Mouse (Mus musculus) G1E (cell line): ENCODE data around the gene Nrf1. TPM values are rescaled to one million over a fixed set of nuclear protein-coding genes. Genes with fewer than 3 reads are reported as not detected.
A peak's percentile ranks its signal among the peaks of the same experiment; 100 is the strongest.

Experiments used
- ATAC-seq: 2 replicates; pipeline ENCODE4 v1.8.0; 2016; ENCODE audit warnings: mild to moderate bottlenecking; ENCODE audit not compliant: insufficient number of reproducible peaks, poor library complexity, low FRiP score, severe bottlenecking; ENCODE audit errors: extremely low read depth
- DNase-seq: peaks from one replicate; pipeline ENCODE4 v3.0.0; 2012; ENCODE audit warnings: low spot score
- H3K27me3 ChIP-seq: 2 replicates; pipeline ENCODE4 v1.6.1; 2012; ENCODE audit warnings: mild to moderate bottlenecking, low read length, inconsistent platforms; ENCODE audit not compliant: insufficient read depth
- H3K36me3 ChIP-seq: replicated peaks from 2 replicates; pipeline ENCODE3; 2012; ENCODE audit warnings: mild to moderate bottlenecking, inconsistent platforms
- H3K4me1 ChIP-seq: 2 replicates; pipeline ENCODE4 v1.6.1; 2012; ENCODE audit warnings: low read depth, low read length, inconsistent platforms, mixed read lengths; ENCODE audit not compliant: insufficient read depth
- H3K4me3 ChIP-seq: 2 replicates; pipeline ENCODE4 v1.5.1; 2012; ENCODE audit warnings: low read depth, mild to moderate bottlenecking, inconsistent platforms, low read length, moderate library complexity, mixed read lengths
- H3K9me3 ChIP-seq: replicated peaks from 2 replicates; pipeline ENCODE4 v1.6.1; 2012; ENCODE audit warnings: inconsistent platforms
- CTCF ChIP-seq: IDR thresholded peaks from 2 replicates; pipeline ENCODE4 v1.5.1; 2012; ENCODE audit warnings: low read depth, low read length, inconsistent platforms, mixed read lengths
- GATA1 ChIP-seq: IDR thresholded peaks from 2 replicates; pipeline ENCODE4 v1.6.1; 2012; ENCODE audit warnings: borderline replicate concordance, low read length, inconsistent platforms, mixed read lengths
- GATA2 ChIP-seq: IDR thresholded peaks from 2 replicates; pipeline ENCODE4 v1.6.1; 2012; ENCODE audit warnings: low read depth, low read length, inconsistent platforms, borderline replicate concordance
- POLR2AphosphoS5 ChIP-seq: IDR thresholded peaks from 2 replicates; pipeline ENCODE4 v1.6.1; 2012; ENCODE audit warnings: low read depth, low read length, inconsistent platforms; ENCODE audit not compliant: insufficient replicate concordance
- TAL1 ChIP-seq: conservative IDR thresholded peaks from 2 replicates; pipeline ENCODE4 v1.6.1; 2012; ENCODE audit warnings: low read depth, low read length, inconsistent platforms, mixed read lengths
- polyA plus RNA-seq: library from polyadenylated mRNA; stranded (reverse); fragments of >175 nt; gene quantifications from 2 replicates; pipeline ENCODE4 v1.2.3, GENCODE M21; 2012
- total RNA-seq, 2 experiments: library from RNA; stranded (forward) in 1 of 2; stranded (reverse) in 1 of 2; fragments of 200-1000 nt in 1 of 2; fragments of >200 nt in 1 of 2; fragmentation: Nextera tagmentation in 1 of 2; gene quantifications; 2 replicates each; pipeline ENCODE4 v1.2.3; 2014 to 2017

The Nrf1 gene
- total RNA-seq (2014; fragmentation: Nextera tagmentation) (47.4 and 52.4 TPM in 2 replicates), total RNA-seq (2017) (79.0 and 79.3 TPM in 2 replicates), polyA plus RNA-seq (8.3 and 9.7 TPM in 2 replicates)

DNA sequence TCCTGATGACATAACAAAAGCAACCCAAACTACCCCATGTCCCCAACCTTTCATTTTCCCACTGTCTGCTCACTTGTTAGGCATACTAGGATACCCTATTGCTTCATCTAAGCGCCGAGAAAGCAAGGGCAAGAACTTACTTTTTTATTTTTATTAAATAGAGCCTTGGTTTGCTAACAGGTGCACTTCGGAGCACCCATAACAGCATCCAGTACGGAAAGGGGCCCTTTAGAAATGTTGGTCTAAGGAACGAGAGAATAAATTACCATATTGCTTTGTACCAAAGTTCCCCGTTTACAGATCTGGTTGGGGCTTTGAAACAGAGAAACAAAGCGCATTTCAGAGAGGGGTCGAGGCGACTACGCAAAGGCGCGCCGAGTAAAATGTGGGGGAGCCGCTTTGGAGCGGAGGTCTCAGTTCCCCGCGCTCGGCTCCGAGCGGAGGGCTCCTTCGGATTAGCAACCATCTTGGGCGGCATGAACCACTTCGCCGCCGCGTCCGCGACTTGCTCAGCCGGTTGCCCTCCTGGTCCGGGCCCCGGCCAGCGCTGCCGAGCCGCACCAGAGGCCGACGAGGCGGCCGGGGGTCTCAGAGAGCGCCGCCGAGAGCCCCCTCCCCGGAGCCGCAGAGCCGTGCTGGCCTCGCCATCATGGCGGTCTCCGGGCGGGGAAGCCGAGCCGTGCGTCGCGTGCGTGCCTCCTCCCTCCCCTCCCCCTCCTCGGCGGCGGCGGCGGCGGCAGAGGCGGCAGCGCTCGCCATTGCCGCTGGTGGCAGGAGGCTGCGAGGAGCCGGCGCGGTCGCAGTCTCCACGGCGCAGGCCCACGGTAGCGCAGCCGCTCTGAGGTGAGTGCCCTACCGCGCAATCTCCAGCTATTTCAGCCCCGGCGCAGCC is at the start of gene Nrf1:
Gene Nrf1, plus strand, starts transcription at position 718 of the 892 bp plus-strand sequence.
- ATAC-seq = 0 out of 2 replicates have a peak, but pooled peaks have one; percentile 37
- H3K4me1 ChIP-seq = peaks cover 45% of the 10 kb centered on the region
- no peaks in the 10 kb centered on the region for H3K9me3 ChIP-seq
- H3K4me3 ChIP-seq = peak within 1 kb of the TSS; percentile 85
- peaks cover 20% of the 10 kb centered on the region for H3K36me3 ChIP-seq
- TF ChIP-seq GATA2 = no peak
- no peak for TF ChIP-seq GATA1
- no peak for TF ChIP-seq CTCF
- TF ChIP-seq TAL1 = no peak
- no peak for TF ChIP-seq POLR2AphosphoS5
- DNase-seq = peak; percentile 92
- H3K27me3 ChIP-seq = no peaks in the 10 kb centered on the region

DNA sequence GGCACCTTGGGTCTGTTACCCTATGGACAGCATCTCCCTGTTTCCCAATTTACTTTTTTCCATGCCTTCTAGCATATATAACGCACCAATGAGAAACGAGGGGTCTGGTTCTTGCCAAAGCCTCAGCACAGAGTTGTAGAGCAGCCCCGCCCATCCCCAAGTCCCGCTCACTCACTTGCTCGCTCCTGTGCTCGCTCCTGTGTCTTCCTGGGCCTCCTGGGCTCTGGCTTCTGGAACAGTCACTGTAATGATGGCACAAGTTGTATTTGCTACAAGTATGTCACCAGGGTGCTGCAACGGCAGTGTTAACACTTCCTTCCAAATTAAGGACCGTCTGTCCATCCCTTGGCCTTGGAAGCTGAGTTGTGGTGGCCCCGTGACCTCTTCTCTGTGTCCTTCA is 49.6 kb upstream of the Nrf1 start:
- no peaks in the 10 kb centered on the region for H3K36me3 ChIP-seq
- peaks cover 32% of the 10 kb centered on the region for H3K27me3 ChIP-seq
- no peaks in the 10 kb centered on the region for H3K9me3 ChIP-seq
- H3K4me1 ChIP-seq = peaks cover 9% of the 10 kb centered on the region
- no peak overlapping the region for H3K4me3 ChIP-seq
- TF ChIP-seq TAL1 = no peak
- no peak for TF ChIP-seq CTCF
- no peak for TF ChIP-seq GATA1
- no peak for TF ChIP-seq GATA2
- no peak for TF ChIP-seq POLR2AphosphoS5
- DNase-seq (no peak), ATAC-seq (no peak)

DNA sequence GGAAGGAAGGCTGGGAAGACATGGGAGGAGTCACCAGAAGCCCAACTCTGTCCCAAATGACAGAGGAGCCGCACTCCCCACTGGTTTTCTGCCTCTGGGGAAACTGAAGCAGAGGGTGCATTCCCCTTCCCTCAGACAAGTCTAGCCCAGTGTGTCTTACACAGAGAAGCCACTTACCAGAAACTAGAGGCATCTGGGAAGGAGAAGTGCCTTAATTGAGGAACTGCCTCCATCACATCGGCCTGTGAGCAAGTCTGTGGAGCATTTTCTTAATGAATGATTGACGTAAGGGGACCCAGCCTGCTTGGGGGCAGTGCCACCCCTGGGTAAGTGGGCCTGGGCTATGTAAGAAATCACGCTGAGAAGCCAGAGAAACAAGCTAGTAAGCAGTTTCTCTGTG is 49.0 kb upstream of the Nrf1 start:
- ATAC-seq (no peak), DNase-seq (no peak)
- no peaks in the 10 kb centered on the region for H3K36me3 ChIP-seq
- TF ChIP-seq GATA1 (no peak), GATA2 (no peak), TAL1 (no peak), CTCF (no peak), POLR2AphosphoS5 (no peak)
- no peaks in the 10 kb centered on the region for H3K9me3 ChIP-seq
- peaks cover 10% of the 10 kb centered on the region for H3K4me1 ChIP-seq
- H3K27me3 ChIP-seq = peaks cover 31% of the 10 kb centered on the region
- H3K4me3 ChIP-seq = no peak overlapping the region

DNA sequence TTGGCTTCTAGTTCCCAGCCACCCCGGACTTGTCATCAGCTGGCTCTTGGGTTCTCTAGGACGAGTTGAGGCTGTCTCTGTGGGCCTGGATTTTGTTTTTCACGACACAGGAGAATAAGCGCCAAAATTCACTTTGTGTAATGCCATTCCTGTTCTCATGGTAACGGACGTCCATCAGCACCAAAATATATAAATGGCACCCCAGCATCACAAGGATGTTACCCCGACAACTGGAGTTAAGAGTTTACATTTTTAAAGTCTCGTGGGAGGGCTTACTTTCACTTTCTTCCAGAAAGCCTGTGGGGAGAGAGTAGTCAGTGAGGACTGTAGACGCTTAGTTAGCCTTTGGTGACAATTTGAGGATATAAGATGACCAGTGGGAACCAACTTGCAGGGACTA is 45.2 kb upstream of the Nrf1 start:
- Histone ChIP-seq H3K36me3 (no peaks in the 10 kb centered on the region), H3K4me3 (peak overlapping the region; percentile 13; the same call in 1 of the 2 replicates), H3K27me3 (peaks cover 28% of the 10 kb centered on the region), H3K4me1 (peaks cover 10% of the 10 kb centered on the region), H3K9me3 (no peaks in the 10 kb centered on the region)
- DNase-seq = no peak
- TF ChIP-seq CTCF (no peak), GATA2 (no peak), POLR2AphosphoS5 (no peak), GATA1 (no peak), TAL1 (no peak)
- ATAC-seq = no peak

DNA sequence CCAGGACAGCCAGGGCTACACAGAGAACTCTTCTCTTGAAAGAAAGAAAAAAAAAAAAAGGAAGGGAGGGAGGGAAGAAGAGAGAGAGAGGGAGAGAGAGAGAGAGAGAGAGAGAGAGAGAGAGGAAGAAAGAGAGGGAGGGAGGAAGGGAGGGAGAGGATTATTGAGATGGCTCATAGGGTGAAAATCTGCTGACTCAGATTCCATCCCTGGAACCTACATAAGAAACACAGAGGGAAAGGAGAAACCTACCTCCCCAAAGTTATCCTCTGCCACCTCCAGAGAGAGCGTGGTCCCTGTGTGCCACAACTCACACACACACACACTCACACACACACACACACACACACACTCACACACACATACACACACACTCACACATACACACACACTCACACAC is 41.9 kb upstream of the Nrf1 start:
- Histone ChIP-seq H3K36me3 (no peaks in the 10 kb centered on the region), H3K27me3 (peaks cover 29% of the 10 kb centered on the region), H3K4me3 (no peak overlapping the region), H3K9me3 (no peaks in the 10 kb centered on the region), H3K4me1 (peaks cover 10% of the 10 kb centered on the region)
- DNase-seq (no peak), ATAC-seq (no peak)
- no peak for TF ChIP-seq GATA1
- TF ChIP-seq GATA2 = no peak
- no peak for TF ChIP-seq POLR2AphosphoS5
- no peak for TF ChIP-seq TAL1
- no peak for TF ChIP-seq CTCF

DNA sequence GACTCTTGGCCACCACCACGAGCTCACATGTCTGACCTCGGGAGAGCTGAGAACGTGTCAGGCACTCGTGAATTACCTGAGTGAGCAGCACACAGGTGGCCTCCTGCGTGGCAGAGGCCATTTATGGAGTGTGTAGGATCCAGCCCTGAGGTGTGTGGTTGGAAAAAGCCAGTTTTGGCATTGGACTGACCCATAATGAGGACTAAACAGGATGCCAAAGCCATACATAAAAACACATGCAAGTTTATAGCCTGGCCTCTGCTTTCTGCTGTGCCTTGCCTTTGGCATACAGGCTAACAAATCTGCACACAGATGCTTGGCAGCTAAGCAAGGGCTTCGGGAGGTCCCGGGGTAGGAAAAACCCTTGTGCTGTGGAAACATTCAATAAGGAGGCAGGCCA is 38.6 kb upstream of the Nrf1 start:
- no peak for DNase-seq
- Histone ChIP-seq H3K4me3 (no peak overlapping the region), H3K36me3 (no peaks in the 10 kb centered on the region), H3K27me3 (peaks cover 23% of the 10 kb centered on the region), H3K4me1 (no peaks in the 10 kb centered on the region), H3K9me3 (no peaks in the 10 kb centered on the region)
- no peak for ATAC-seq
- TF ChIP-seq CTCF (no peak), POLR2AphosphoS5 (no peak), GATA2 (no peak), TAL1 (no peak), GATA1 (no peak)
